Mouse (Mus musculus): ENCODE results near the gene Serp2.

- TF ChIP-seq ZNF384 (IDR thresholded peaks at IDR 0.05; ENCODE audit: low read depth, low read length), result no peak
- no peak for TF ChIP-seq MAFK (IDR thresholded peaks at IDR 0.05; ENCODE audit: insufficient read depth, low read depth, low read length)
- no peak for TF ChIP-seq ZC3H11A (IDR thresholded peaks at IDR 0.05; ENCODE audit: borderline replicate concordance, low read depth, low read length)
- no peak for TF ChIP-seq HCFC1 (IDR thresholded peaks at IDR 0.05; ENCODE audit: borderline replicate concordance, insufficient read depth, low read length)
- no peak for TF ChIP-seq CHD2 (IDR thresholded peaks at IDR 0.05; ENCODE audit: low read depth, low read length)
These were observed 15.3 kb downstream of the Serp2 start for GRCm38 (mm10) chr14:76541341-76541740.

All from ES-E14 (cell line).